Mouse (Mus musculus): Measurements from ENCODE around the gene Crls1.

The Crls1 gene

DNA sequence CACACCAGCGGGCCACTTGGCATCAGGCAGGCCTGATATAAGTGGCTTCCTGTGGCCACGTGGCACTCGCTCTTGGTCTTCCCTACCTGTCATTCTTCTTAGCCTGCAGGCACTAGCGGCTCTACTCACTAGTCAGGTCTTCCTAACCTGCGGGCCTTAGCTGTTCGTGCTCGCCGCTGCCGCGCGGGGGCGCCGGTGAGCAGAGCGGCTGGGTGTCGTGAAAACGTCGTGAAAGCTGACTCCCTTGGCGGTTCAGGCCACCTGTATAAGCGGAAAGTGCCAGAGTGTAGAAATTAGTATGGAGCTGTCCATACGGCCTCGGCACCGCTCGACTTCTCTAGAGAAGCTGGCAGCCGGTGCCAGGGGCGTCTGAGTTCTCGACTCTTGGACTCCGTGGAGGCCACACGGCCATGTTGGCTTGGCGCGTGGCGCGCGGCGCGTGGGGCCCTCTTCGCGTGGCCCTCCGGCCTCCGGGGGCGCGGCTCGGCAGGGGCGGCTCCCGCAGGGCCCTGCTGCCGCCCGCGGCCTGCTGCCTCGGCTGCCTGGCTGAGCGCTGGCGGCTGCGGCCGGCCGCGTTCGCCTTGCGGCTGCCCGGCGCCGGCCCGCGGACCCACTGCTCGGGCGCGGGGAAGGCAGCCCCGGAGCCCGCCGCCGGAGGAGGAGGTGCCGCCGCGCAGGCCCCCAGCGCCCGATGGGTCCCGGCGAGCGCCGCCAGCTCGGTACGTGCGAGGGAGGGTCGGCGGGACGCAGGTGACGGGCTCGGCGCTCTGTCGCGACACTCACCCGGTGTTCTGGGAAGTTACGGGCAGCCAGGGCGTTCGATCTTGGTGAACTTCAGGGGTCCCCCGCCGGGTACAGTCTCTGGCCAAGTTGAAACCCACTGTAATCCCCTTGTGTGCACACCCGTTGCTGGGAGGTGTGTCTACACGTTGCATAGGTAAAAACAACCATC lies at the start of gene Crls1:
Gene Crls1 (plus strand): TSS at position 260 of the 952 bp plus-strand sequence.
- DNase-seq, result peak; percentile 93

DNA sequence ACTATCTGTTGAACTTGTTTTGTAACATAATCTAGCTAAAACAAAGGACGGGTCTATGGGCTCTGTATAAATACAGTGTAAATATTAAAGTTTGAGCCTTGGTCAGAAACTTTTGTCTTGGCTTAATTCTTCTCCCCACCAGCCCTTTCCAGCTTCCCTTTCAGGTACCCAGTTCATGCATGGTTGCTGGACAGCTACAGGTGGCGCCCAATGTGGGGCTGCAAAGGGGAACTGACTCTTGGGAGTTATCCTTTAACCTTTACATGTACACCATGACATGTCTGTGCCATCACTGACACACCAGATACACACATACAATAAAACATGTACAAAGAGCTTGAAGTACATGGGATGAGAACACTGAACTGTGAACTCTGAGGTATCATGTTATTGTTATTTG lies 43.5 kb upstream of the Crls1 start:
- no peak for DNase-seq

GRCm38 (mm10) chr2:132815608-132816314 lies 30.7 kb upstream of the Crls1 start, which contains the start of the genes Trmt6 and Mcm8:
Gene Trmt6, minus strand, starts transcription at chr2:132816055.
Gene Mcm8, plus strand, starts transcription at chr2:132816141.
- DNase-seq, result peak; percentile 94

DNA sequence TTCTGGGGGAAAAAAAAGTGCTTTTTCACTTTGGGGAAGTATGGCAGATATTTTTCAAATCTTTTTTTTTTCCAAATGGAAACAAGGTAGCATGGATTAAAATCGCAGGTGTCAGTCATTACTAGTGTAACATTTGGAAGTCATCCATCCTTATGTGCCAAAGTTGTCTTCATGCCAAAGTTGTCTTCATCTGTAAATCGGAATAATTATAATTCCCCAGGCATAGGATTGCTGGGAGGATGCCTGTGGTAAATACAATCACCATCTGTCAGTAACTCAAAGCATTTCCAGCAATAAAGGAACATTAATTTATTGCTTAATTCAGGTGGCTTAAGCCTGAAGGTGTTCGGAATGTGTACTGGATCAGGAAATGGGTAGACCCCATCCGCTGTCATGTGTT lies 5.4 kb upstream of the Crls1 start:
- DNase-seq, result no peak

- no peak for DNase-seq
Observed at GRCm38 (mm10) chr2:132847581-132847980, 1.1 kb downstream of the Crls1 start.

GRCm38 (mm10) chr2:132848361-132848760 lies 1.9 kb downstream of the Crls1 start:
- no peak for DNase-seq

DNA sequence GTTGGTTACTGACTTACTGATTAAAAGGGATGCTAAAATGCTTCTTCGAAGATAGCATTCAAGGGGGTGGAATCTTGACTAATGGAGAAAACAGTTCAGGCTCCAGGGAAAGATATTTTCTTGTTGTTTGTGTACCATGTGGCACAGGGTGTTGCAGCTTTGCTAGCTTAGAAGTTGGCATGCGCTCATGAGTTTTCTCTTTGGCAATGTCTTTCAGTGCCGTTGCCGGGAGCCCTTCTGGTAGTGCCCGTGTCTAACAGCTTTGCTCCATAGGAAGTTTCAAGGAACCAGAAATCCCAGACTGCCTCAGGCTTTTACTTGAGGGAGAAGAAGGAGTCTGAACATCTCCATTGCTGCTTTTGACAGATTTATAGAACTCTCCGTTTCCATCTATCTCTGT lies 2.7 kb downstream of the Crls1 start:
- DNase-seq, result peak; percentile 40

DNA sequence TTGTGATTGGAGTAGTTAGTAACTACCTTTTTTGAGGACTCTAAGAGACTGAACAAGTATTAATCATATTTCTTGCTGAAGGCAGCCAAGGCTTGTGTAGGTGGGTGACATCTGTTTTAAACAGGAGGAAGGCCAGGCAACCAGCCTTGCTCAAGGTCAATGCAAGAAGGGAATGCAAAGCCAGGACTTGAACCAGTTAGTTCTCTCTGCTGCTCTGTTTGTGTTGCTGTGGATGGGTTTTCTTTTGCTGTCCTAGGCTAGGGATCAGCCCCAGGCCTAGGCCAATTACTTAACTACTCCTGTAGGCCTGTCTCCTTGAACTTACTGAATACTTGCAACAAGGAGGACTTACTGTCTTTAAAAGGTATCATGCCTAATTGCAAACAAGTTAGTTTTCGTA lies 6.6 kb downstream of the Crls1 start:
- DNase-seq, result no peak

- no peak for DNase-seq
Observed at GRCm38 (mm10) chr2:132856333-132856732, 9.9 kb downstream of the Crls1 start.

GRCm38 (mm10) chr2:132860435-132860834 lies 14.0 kb downstream of the Crls1 start:
- no peak for DNase-seq

GRCm38 (mm10) chr2:132861456-132861855 lies 15.0 kb downstream of the Crls1 start:
- peak; percentile 30 for DNase-seq

- no peak for DNase-seq
Observed at GRCm38 (mm10) chr2:132863325-132863724, 16.9 kb downstream of the Crls1 start.

GRCm38 (mm10) chr2:132867521-132867920 lies 21.1 kb downstream of the Crls1 start:
- DNase-seq, result no peak

DNA sequence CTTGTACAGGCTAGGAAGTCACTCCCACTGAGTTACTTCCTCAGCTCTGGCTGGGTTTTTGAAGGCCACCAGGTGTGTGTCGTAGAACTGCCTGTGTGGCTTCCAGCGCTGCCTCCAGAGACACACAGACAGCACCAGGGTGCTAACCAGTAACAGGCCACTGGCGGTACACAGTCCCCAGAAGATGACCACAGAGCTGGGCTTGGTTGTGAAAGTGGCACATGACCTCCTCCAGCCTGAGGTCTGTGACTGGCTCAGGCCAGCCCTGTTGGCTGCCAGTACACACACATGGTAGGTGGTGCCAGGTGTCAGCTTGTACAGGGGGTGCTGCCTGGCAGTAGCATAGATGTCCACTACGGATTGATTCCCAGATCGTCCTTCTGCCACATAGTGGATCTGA lies 23.2 kb downstream of the Crls1 start:
- DNase-seq, result no peak

GRCm38 (mm10) chr2:132870286-132870685 lies 23.8 kb downstream of the Crls1 start:
- no peak for DNase-seq

DNA sequence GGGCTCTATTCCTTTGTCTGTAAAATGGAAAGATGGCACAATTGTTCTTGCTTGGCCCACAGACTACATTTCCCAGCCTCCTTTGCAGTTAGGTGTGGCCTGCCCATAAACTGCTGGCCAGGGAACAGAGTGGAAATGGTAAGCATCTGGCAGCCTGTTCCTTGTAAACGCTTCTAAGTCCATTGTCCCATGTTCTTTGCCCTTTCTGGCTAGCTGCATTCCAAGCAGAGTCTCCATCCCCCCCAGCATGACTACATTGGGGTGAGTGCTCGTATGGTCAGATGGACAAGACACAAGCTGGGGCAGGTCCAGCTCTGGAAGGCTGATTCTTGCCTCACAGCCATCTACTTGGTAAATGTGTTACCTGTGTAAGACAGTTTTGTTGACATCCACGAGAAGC lies 25.2 kb downstream of the Crls1 start:
- no peak for DNase-seq

DNA sequence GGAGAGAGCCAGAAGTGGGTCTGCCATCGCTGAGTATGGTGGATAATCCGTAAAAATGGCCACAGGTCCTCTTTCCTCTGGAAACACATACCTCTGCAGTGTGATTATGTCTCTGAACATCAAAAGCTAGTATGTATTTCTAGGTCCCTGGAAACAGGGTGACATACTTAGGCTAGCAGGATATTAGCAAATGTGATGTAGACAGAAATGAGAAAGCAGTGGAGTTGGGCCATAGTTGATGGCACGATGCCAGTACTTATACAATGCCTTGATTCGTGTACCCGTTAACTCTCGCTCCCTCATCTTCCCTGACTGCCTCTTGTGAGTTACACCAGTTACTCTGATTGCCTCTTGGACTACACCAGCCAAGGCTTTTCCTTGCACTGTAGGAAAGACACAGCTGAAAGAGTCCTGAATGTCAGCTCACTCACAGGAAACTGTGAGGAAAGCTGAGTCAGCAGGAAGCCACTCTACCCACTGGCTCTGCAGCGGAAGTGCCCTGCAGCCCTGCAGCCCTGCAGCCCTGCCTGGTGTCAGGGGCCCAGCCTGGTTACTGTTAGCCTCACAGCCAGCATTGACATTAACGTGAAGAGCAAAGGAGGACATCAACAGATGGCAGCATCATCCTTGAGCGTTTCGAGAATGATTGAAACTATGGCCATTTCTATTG lies 27.3 kb downstream of the Crls1 start:
- no peak for DNase-seq

DNA sequence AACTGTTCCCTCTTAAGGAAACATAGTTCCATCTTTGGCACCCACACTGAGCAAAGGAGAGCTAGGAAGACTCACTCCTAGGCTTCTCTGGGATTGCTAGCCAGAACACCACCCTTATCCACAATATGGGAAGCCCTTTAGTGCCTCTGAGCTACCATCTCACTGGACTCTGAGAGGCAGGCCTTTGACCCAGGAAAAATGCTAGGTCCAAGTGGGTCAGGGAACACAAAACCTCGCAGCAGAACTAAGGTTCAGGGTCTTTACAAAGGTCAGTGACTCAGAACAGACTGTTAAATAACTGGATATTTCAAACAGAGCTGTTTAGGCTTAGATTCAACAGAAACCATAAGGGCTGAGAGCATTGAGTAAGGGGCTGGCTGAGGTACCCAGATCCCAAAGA lies 30.5 kb downstream of the Crls1 start:
- no peak for DNase-seq

GRCm38 (mm10) chr2:132879261-132880044 lies 33.0 kb downstream of the Crls1 start:
- DNase-seq, result no peak

GRCm38 (mm10) chr2:132880844-132881645 lies 34.6 kb downstream of the Crls1 start, which contains the start of gene Lrrn4:
Gene Lrrn4, minus strand, starts transcription at chr2:132880891.
- no peak for DNase-seq

- DNase-seq, result no peak
Observed at GRCm38 (mm10) chr2:132884303-132884967, 38.0 kb downstream of the Crls1 start.
